Mouse (Mus musculus): ENCODE data around the gene 9830107B12Rik.
"Not testable (repeated sequence)": the region's sequence is repeated elsewhere in the genome, so short reads cannot be mapped to it uniquely, and the experiment has no call there.

9830107B12Rik gene

GRCm38 (mm10) chr17:48146120-48146519, at the start of gene 9830107B12Rik:
Gene 9830107B12Rik, minus strand, starts transcription at chr17:48146268.
- DNase-seq (ENCODE audit: low read depth, low spot score): no peak

- no peak for DNase-seq (ENCODE audit: low read depth, low spot score)
Observed at GRCm38 (mm10) chr17:48192366-48192765, 46.3 kb upstream of the 9830107B12Rik start.

GRCm38 (mm10) chr17:48185252-48185651, 39.2 kb upstream of the 9830107B12Rik start:
- DNase-seq (ENCODE audit: low read depth, low spot score): no peak

- not testable (repeated sequence) for DNase-seq (ENCODE audit: low read depth, low spot score)
Observed at GRCm38 (mm10) chr17:48167103-48167502, 21.0 kb upstream of the 9830107B12Rik start, which contains the start of gene A530064D06Rik. Gene A530064D06Rik, minus strand, starts transcription at chr17:48167275.

GRCm38 (mm10) chr17:48157382-48158076, 11.5 kb upstream of the 9830107B12Rik start:
- no peak for DNase-seq (ENCODE audit: low read depth, low spot score)

- no peak for DNase-seq (ENCODE audit: low read depth, low spot score)
Observed at GRCm38 (mm10) chr17:48132810-48133209, 13.3 kb downstream of the 9830107B12Rik start.

GRCm38 (mm10) chr17:48120456-48120855, 25.6 kb downstream of the 9830107B12Rik start:
- DNase-seq (ENCODE audit: low read depth, low spot score): peak; percentile 78

- peak; percentile 86 for DNase-seq (ENCODE audit: low read depth, low spot score)
Observed at GRCm38 (mm10) chr17:48119656-48120055, 26.4 kb downstream of the 9830107B12Rik start.

- no peak for DNase-seq (ENCODE audit: low read depth, low spot score)
Observed at GRCm38 (mm10) chr17:48118570-48118969, 27.5 kb downstream of the 9830107B12Rik start.

- peak; percentile 82 for DNase-seq (ENCODE audit: low read depth, low spot score)
Observed at GRCm38 (mm10) chr17:48110547-48111287, 35.4 kb downstream of the 9830107B12Rik start.

- peak; percentile 14 for DNase-seq (ENCODE audit: low read depth, low spot score)
Observed at GRCm38 (mm10) chr17:48108520-48108919, 37.5 kb downstream of the 9830107B12Rik start.

- peak; percentile 30 for DNase-seq (ENCODE audit: low read depth, low spot score)
Observed at GRCm38 (mm10) chr17:48107862-48108261, 38.2 kb downstream of the 9830107B12Rik start.

- DNase-seq (ENCODE audit: low read depth, low spot score): no peak
Observed at GRCm38 (mm10) chr17:48107333-48107732, 38.7 kb downstream of the 9830107B12Rik start.

- DNase-seq (ENCODE audit: low read depth, low spot score): peak; percentile 84
Observed at GRCm38 (mm10) chr17:48100441-48101417, 45.3 kb downstream of the 9830107B12Rik start.

GRCm38 (mm10) chr17:48099312-48099711, 46.8 kb downstream of the 9830107B12Rik start:
- no peak for DNase-seq (ENCODE audit: low read depth, low spot score)

GRCm38 (mm10) chr17:48098528-48098890, 47.6 kb downstream of the 9830107B12Rik start:
- peak; percentile 82 for DNase-seq (ENCODE audit: low read depth, low spot score)

GRCm38 (mm10) chr17:48097743-48098527, 48.1 kb downstream of the 9830107B12Rik start:
- DNase-seq (ENCODE audit: low read depth, low spot score): peak; percentile 85

- peak; percentile 81 for DNase-seq (ENCODE audit: low read depth, low spot score)
Observed at GRCm38 (mm10) chr17:48097011-48097742, 48.9 kb downstream of the 9830107B12Rik start.

- peak; percentile 45 for DNase-seq (ENCODE audit: low read depth, low spot score)
Observed at GRCm38 (mm10) chr17:48096321-48096720, 49.7 kb downstream of the 9830107B12Rik start.

GRCm38 (mm10) chr17:48095718-48096121, 50.3 kb downstream of the 9830107B12Rik start:
- DNase-seq (ENCODE audit: low read depth, low spot score): peak; percentile 25

Measured in ES-CJ7 (cell line).